Mouse (Mus musculus) NIH3T3 (cell line): ENCODE results near the gene Crocc2.

ENCODE experiments used
- DNase-seq: peaks from one replicate; pipeline ENCODE4 v3.0.0-alpha.2; 2012; ENCODE audit warnings: low read depth

The Crocc2 gene

GRCm38 (mm10) chr1:93216839-93217497, 48.4 kb downstream of the Crocc2 start:
- DNase-seq: no peak

DNA sequence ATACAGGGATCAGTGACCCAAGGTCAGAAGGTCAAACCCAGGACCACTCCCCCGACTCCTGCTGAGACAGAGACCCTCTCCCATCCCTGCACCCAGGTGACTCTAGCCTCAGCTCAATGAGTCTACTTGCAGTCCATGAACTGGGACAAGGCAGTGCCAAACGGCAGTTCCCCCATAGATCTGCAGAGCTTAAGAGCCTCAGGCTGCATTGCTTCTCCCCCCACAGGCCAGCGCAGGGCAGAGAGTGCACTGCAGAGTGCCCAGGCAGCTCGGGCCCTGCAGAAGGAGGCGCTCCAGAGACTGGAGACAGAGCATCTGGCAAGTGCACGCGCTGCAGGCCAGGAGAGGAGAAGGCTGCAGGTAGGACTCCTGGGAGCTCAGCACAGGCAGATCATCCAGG, 49.0 kb downstream of the Crocc2 start:
- no peak for DNase-seq

DNA sequence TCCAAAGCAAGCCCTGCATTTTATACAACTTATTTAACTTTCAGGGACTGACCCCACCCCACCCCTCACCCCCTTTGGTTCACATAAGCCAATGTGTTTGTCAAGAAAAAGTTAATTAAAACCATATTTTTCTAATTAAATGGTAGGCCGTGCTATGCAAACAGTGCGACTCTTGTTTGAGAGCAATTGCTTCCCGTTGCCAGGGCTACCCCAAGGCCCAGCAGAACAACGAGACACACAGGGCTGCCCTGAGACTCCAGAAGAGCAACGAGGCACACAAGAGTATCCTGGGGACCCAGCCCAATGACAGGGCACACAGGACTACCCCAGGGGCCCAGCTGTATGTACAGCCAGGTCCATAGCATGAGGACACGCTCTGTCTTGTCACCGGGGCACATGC, 52.3 kb downstream of the Crocc2 start:
- no peak for DNase-seq

DNA sequence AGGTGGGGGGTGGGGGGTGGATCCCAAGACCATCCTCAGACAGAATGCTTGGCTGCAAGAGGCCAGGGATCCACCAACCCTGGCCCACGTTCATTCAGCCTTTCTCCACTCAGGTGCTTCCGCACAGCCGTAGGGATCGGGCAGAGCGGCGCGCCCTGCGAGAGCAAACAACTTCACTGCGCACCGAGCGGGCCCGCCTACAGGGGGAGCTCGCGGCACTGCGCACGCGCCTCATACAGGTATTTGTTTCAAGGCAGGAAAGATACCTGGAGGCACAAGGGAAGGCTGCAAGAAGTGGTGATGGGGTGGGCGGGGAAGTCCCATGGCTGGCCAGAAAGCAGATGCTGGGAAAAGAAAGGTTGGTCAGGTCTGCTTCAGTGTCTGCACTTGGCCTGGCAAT, 55.4 kb downstream of the Crocc2 start:
- no peak for DNase-seq

DNA sequence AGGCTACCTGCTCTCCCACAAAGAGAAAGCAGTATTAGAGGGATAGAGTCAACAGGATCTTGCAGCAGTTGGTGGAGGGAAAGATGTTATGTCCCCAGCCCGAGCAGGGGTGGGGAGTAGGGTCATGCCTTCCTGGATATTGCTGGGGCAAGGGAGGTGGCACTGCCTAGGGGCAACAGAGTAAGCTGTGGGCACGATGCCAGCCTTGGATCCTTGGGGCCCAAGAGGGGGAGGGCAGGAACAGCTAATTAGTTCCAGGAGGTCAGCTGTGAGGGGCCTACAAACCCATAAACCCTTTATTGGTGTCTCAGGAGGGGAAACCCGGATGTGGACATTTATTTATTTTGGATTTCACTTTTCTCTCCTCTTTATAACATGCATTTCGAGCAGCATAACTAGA, 56.7 kb downstream of the Crocc2 start:
- DNase-seq: peak; percentile 72

DNA sequence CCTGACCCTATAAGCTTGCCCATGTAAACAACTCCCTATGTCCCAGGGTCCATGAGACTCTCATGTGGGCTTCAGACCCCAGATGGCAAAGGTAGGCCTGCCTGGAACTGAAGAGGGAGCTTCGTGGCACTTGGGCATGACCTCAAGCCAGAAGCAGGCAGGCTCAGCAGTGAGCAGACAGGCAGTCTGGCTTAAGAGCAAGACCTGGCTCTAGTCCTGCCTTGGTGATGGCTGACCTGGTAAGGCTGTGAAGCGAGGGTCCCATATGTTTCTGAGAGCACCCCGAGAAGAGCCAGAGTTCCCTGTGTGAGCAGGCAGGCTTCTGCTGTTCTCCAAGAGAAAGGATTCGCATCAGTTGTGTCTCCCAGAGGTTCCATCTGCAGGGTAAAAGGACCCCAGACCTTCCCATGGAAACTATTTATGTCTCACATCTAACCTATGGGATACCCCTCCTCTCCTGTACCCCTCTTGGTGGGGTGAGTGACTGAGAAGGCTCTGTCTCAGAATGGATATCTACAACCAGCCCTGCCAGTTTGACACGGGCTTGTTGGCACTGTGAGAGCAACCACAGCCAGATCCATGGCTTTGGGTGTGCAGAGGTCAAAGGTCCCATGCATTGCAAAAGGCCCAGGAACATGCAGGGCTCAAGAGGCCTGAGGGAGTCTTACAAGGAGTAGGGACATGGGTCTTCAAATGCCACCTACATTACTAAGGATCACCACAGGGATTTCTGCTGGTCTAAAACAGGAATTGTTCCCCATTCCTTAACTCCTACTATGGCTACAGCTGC, 57.4 kb downstream of the Crocc2 start:
- peak; percentile 20 for DNase-seq

DNA sequence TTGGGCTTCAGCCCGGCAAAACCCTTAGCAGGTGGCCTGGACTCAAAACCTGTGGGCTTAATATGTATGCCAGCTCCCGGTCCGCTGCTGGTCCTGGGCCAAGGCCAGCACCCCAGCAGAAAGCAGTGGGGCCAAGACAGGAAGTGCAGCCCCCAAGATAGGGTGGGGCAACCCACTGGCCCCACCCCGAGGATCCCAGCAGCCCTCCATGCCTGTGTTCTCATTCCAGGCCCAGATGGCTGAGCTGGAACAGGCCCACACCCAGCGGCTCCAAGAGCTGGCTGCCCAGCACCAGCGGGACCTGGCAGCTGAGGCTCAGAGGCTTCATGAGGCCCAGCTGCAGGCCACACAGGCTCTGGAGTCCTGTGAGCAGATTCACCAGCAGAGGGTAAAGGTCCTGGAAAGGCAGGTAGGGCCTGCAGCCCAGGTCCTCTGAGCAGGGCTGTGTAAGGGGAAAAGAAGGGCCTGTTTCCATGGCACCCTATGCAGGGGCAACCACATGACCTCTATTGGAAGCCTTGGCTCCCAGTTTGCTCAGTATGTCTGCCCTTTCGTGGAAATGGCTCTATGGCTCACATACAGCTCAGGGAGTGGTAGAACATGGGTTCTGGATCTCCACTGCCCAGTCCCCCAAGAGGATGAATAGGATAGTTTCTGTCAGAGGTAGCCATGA, 58.9 kb downstream of the Crocc2 start:
- DNase-seq: peak; percentile 74

DNA sequence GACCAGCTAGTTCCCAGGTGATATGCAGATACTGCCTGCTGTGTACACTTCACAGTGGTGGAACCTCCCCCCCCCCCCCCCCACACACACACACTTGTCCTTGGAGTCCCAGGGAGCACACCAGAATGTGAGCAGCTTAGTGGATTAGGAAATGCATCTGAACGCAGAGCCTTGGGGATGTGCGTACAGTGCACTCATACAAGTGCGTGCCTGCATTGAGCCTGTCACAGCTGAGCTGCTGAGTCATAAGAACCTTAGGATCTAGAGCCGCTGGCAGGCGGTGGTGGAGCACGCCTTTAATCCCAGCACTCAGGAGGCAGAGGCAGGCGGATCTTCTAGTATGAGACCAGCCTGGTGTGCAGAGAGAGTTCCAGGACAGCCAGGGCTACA, 59.4 kb downstream of the Crocc2 start:
- DNase-seq: peak; percentile 14

DNA sequence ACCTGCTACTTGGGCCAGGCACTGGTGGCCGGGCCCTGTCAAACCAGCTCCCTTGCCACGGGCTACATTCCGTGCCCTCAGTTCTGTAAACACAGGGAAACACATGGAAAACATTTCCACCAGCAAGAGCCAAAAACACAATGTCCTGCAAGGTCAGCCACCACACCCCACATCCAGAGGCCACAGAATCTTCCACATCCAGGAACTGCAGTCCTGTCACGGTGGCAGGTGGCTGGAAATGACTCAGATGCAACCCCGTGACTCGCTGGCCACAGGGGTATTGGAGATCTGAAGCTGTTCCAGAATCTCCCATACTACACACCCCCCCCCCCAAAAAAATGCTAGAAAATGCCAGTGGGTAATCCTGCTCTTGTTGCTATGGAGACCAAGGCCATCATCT, 60.7 kb downstream of the Crocc2 start:
- peak; percentile 56 for DNase-seq

GRCm38 (mm10) chr1:93229626-93230025, 61.1 kb downstream of the Crocc2 start:
- DNase-seq: peak; percentile 55

- peak; percentile 97 for DNase-seq
These were observed 67.3 kb downstream of the Crocc2 start, which contains the start of gene Sned1 for GRCm38 (mm10) chr1:93235576-93236544. Gene Sned1, plus strand, starts transcription at chr1:93235841.

- DNase-seq: peak; percentile 73
These were observed 68.0 kb downstream of the Crocc2 start for GRCm38 (mm10) chr1:93236545-93236924.

DNA sequence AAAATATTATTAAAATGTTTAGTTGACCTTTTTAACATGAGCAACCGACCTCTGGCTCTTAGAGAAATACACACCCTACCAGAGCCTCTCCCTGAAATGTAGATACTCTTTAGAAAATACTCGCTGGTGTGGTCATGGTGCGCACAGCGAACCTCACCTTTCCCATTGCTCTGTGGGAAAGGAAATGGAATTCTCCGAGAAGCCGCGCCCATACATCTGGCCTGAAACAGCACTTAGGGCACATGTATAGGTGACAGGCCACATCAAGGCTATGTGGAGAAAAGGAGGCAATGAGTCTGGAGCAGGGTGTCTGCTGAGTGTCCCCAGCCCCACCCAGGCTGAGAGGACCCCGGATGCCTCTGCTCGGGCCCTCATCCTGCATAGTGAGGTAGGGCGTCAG, 69.2 kb downstream of the Crocc2 start:
- DNase-seq: no peak

- peak; percentile 50 for DNase-seq
These were observed 69.7 kb downstream of the Crocc2 start for GRCm38 (mm10) chr1:93238201-93238600.

- DNase-seq: peak; percentile 49
These were observed 77.4 kb downstream of the Crocc2 start for GRCm38 (mm10) chr1:93245936-93246335.

GRCm38 (mm10) chr1:93252586-93252985, 84.1 kb downstream of the Crocc2 start:
- peak; percentile 86 for DNase-seq

- DNase-seq: no peak
These were observed 87.2 kb downstream of the Crocc2 start for GRCm38 (mm10) chr1:93255761-93256160.

DNA sequence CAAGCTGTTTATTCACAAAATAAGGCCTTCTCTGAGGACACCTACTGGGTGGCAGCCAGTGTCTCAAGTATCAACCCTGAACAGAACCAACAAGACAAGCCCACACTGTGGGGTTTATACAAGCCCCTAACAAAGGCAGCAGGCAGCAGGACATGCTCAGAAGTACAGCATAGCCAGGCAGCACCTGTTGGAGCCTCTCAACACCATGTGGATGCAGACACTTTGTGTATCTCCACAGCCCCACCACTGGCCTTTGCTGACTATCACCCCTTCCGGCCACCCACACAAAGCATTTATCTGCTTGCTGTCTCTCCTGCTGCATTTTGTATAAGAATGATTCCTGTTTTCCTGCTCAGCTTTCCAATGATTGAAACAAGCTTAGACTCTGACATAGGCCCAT, 89.0 kb downstream of the Crocc2 start:
- DNase-seq: no peak

DNA sequence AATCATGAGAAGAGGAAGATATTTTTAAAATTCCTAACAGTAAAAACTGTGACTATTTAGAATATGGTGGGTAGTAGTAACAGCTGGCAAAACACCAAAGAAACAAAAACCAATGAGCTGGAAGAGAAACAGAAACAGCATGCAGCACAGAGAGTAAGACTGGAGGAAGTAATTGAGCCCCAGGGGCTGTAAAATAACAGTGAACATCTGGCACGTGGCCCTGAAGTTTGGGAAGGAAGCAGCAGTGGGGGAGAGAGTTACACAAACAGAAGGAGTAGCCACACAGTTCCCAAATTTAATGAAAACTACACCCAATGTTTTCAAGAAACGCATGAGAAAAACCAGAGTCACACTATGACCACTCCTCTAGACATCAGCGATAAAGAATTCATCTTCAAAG, 98.7 kb downstream of the Crocc2 start:
- peak; percentile 61 for DNase-seq

GRCm38 (mm10) chr1:93268246-93268645, 99.7 kb downstream of the Crocc2 start:
- DNase-seq: no peak

DNA sequence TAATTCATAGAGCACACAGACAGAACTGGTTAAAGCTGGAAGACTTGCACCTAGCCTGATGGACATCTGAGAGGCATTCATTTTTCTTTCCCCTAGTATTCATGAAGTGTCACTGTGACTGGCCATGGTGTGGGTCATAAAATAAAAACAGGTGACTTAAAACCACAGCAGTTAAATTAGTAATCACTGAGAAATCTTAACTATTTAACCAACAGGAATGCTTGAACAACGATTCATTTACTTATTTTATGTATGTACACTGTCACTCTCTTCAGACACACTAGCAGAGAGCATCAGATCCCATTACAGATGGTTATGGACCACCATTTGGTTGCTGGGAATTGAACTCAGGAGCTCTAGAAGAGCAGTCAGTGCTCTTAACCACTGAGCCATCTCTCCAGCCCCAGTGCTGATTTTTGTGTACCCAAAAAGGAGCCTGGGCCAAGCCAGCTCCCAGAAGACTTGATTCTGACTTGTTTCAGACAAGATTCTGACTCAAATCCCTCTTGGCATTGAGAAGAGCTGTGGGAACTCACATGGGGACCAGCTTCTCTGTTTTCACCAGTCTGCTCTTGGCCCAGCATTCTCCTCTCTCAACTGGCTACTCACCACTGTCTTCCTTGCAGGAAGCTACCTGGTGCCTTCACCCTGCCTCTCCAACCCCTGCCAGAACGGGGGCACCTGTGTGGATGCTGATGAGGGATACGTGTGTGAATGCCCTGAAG, 102.2 kb downstream of the Crocc2 start:
- DNase-seq: no peak
